Mouse (Mus musculus) heart, embryonic 16.5 days (tissue): ENCODE data around the gene Hint1. TPM values are rescaled to one million over a fixed set of nuclear protein-coding genes. Genes with fewer than 3 reads are reported as not detected.
"Not testable (repeated sequence)": the region's sequence is repeated elsewhere in the genome, so short reads cannot be mapped to it uniquely, and the experiment has no call there.

Experiments
- ATAC-seq: fragments of 200-750 bp; cut with Nextera tagmentation; replicated peaks from 2 replicates; pipeline ENCODE4 v1.8.0; 2017; ENCODE audit warnings: moderate number of reproducible peaks; ENCODE audit not compliant: insufficient read depth, low FRiP score; ENCODE audit errors: extremely low read depth
- H3K27ac ChIP-seq: fragments of 300-500 bp; sonication (generic); 2 replicates; pipeline ENCODE4 v1.5.1; 2014; ENCODE audit warnings: mild to moderate bottlenecking, low read length, control low read depth, moderate library complexity
- H3K27me3 ChIP-seq: fragments of 300-500 bp; sonication (generic); 2 replicates; pipeline ENCODE4 v1.6.1; 2014; ENCODE audit warnings: low read length, mixed read lengths; ENCODE audit not compliant: control insufficient read depth, insufficient read depth
- H3K36me3 ChIP-seq: fragments of 300-500 bp; sonication (generic); 2 replicates; pipeline ENCODE4 v1.6.1; 2014; ENCODE audit not compliant: control insufficient read depth, insufficient read depth
- H3K4me1 ChIP-seq: fragments of 300-500 bp; sonication (generic); 2 replicates; pipeline ENCODE4 v1.6.1; 2014; ENCODE audit warnings: low read length, mixed read lengths; ENCODE audit not compliant: control insufficient read depth, insufficient read depth
- H3K4me2 ChIP-seq: fragments of 300-500 bp; sonication (generic); 2 replicates; pipeline ENCODE4 v1.6.1; 2014; ENCODE audit warnings: low read depth, mild to moderate bottlenecking, control low read depth, low read length
- H3K4me3 ChIP-seq: fragments of 300-500 bp; sonication (generic); 2 replicates; pipeline ENCODE4 v1.5.1; 2014; ENCODE audit warnings: mild to moderate bottlenecking, control low read depth, low read length
- H3K9ac ChIP-seq: fragments of 300-500 bp; sonication (generic); 2 replicates; pipeline ENCODE4 v1.6.1; 2014; ENCODE audit warnings: low read length, control low read depth
- H3K9me3 ChIP-seq: fragments of 300-500 bp; sonication (generic); replicated peaks from 2 replicates; pipeline ENCODE4 v1.6.1; 2016; ENCODE audit warnings: low read length; ENCODE audit not compliant: control insufficient read depth
- WGBS: fragments of 180-500 bp; shearing (Covaris S2); extraction: QIAGEN DNeasy Blood & Tissue Kit; methylation state at CpG from one replicate; pipeline ENCODE4 v1.1.7; 2014; 5-methylcytosine and 5-hydroxymethylcytosine counted together
- polyA plus RNA-seq: library from polyadenylated mRNA; unstranded; fragments of >200 nt; fragmentation: Nextera tagmentation; extraction: Ambion mirVana; gene quantifications from 2 replicates; pipeline ENCODE4 v1.2.1, GENCODE M21; 2015

Hint1 gene
- polyA plus RNA-seq, 1 experiment from 2014 or later = 581 TPM

DNA sequence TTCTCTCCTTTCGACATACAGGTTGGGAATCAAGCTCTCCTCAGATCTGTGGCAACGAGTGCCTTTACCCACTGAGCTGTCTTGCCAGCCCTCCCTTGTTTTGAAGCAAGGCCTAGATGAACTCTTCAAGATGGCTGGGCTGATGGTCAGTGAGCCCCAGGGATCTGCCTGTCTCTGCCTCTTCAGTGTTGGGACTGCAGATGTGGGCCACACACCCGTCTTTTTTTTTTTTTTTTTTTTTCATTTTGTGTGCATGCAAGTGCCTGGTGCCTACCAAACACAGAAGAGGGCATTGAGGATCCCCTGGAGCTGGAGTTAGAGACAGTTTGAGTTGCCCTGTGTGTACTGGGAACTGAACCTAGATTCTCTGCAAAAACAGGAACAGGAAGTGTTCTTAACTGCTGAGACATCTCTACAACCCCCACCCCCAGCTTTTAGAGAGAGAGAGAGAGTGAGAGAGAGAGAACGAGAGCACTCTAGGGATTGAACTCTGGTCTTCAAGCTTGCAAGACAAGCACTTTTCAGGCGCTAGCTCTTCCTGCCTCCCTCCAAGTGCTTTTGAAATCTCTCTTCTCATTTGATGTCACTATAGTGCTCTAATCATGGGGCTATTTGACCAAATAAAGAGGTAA, 18.1 kb downstream of the Hint1 start:
- no peaks in the 10 kb centered on the region for H3K9me3 ChIP-seq
- no peak overlapping the region for H3K4me2 ChIP-seq
- no peaks in the 10 kb centered on the region for H3K27me3 ChIP-seq
- peak overlapping the region; percentile 70 for H3K27ac ChIP-seq
- 77% methylated on average over 5 of the region's 5 CpGs for WGBS
- no peak overlapping the region for H3K9ac ChIP-seq
- no peaks in the 10 kb centered on the region for H3K36me3 ChIP-seq
- H3K4me1 ChIP-seq = peaks cover 42% of the 10 kb centered on the region
- ATAC-seq = no peak
- no peak overlapping the region for H3K4me3 ChIP-seq

GRCm38 (mm10) chr11:54884937-54885336, 18.8 kb downstream of the Hint1 start:
- no peak overlapping the region for H3K4me3 ChIP-seq
- peak; percentile 50 for ATAC-seq
- H3K36me3 ChIP-seq = no peaks in the 10 kb centered on the region
- H3K4me2 ChIP-seq = no peak overlapping the region
- 26% methylated on average over 5 of the region's 5 CpGs for WGBS
- H3K27ac ChIP-seq = peak overlapping the region; percentile 70
- no peaks in the 10 kb centered on the region for H3K9me3 ChIP-seq
- no peaks in the 10 kb centered on the region for H3K27me3 ChIP-seq
- 0 out of 2 replicates have a peak overlapping the region, but pooled peaks have one; percentile 14 for H3K9ac ChIP-seq
- H3K4me1 ChIP-seq = peaks cover 37% of the 10 kb centered on the region

DNA sequence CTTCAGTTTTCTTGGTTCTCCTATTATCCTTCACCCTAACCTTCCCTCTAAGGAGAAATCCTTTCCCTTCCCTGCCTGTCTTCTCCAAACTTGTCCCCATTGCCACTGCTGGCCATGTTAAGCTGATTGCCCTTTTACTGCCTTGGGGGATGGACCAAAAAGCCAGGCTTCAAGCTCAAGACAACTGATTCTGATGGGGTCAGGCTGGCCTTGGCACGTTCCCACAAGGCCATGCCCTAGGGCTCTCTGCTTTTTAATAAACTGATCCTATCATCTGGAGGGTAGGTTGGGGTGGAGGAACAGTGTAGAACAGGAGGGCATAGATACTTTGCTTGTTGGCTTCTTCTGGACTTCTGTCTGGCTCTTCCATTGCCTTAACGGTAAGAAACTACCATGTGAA, 19.2 kb downstream of the Hint1 start:
- H3K27ac ChIP-seq = 0 out of 2 replicates have a peak overlapping the region, but pooled peaks have one; percentile 1
- ATAC-seq = no peak

GRCm38 (mm10) chr11:54887927-54888326, 21.7 kb downstream of the Hint1 start:
- peaks cover 12% of the 10 kb centered on the region for H3K4me1 ChIP-seq
- H3K27me3 ChIP-seq = no peaks in the 10 kb centered on the region
- no peak overlapping the region for H3K4me2 ChIP-seq
- no peaks in the 10 kb centered on the region for H3K36me3 ChIP-seq
- H3K4me3 ChIP-seq = no peak overlapping the region
- H3K9me3 ChIP-seq = no peaks in the 10 kb centered on the region
- H3K27ac ChIP-seq = no peak overlapping the region
- ATAC-seq = no peak
- 60% methylated on average over 6 of the region's 6 CpGs for WGBS
- no peak overlapping the region for H3K9ac ChIP-seq

More for the DNA sequence above, 19.2 kb downstream of the Hint1 start:
- Histone ChIP-seq H3K27me3 (no peaks in the 10 kb centered on the region), H3K4me2 (no peak overlapping the region), H3K36me3 (no peaks in the 10 kb centered on the region), H3K4me3 (no peak overlapping the region), H3K4me1 (peaks cover 32% of the 10 kb centered on the region), H3K9me3 (no peaks in the 10 kb centered on the region), H3K9ac (no peak overlapping the region)
- 97% methylated on average over 2 of the region's 2 CpGs for WGBS

GRCm38 (mm10) chr11:54891341-54891740, 25.2 kb downstream of the Hint1 start:
- Histone ChIP-seq H3K36me3 (no peaks in the 10 kb centered on the region), H3K27ac (no peak overlapping the region), H3K9me3 (no peaks in the 10 kb centered on the region), H3K4me1 (no peaks in the 10 kb centered on the region), H3K4me2 (no peak overlapping the region), H3K4me3 (no peak overlapping the region), H3K9ac (no peak overlapping the region), H3K27me3 (no peaks in the 10 kb centered on the region)
- 85% methylated on average over 5 of the region's 5 CpGs for WGBS
- ATAC-seq = no peak

GRCm38 (mm10) chr11:54892091-54892490, 25.9 kb downstream of the Hint1 start:
- H3K36me3 ChIP-seq = no peaks in the 10 kb centered on the region
- H3K4me3 ChIP-seq = no peak overlapping the region
- 58% methylated on average over 7 of the region's 7 CpGs for WGBS
- H3K27ac ChIP-seq = no peak overlapping the region
- no peaks in the 10 kb centered on the region for H3K27me3 ChIP-seq
- ATAC-seq = no peak
- H3K4me2 ChIP-seq = no peak overlapping the region
- no peaks in the 10 kb centered on the region for H3K4me1 ChIP-seq
- no peak overlapping the region for H3K9ac ChIP-seq
- no peaks in the 10 kb centered on the region for H3K9me3 ChIP-seq

DNA sequence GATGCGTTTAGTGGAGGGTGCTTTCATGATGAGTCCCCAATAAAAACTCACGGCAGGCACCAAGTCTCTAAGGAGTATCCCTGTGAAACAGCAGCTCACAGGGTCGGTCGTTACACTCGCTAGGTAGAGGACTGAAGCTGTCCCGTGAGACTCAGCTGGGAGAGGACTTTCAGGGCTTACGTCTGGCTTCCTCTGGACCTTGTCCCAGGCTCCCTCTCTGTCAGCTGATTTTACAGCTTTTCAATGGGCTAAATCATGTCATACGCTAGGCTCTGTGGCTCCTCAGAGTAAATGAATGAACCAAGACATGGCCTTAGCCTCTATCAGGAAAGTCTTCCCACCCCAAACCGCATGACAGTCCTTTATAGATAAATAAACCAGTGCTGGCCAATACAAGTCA, 28.4 kb downstream of the Hint1 start:
- no peak overlapping the region for H3K4me2 ChIP-seq
- H3K4me1 ChIP-seq = no peaks in the 10 kb centered on the region
- no peak overlapping the region for H3K4me3 ChIP-seq
- H3K9ac ChIP-seq = no peak overlapping the region
- H3K27ac ChIP-seq = no peak overlapping the region
- H3K27me3 ChIP-seq = no peaks in the 10 kb centered on the region
- no peaks in the 10 kb centered on the region for H3K9me3 ChIP-seq
- ATAC-seq = no peak
- no peaks in the 10 kb centered on the region for H3K36me3 ChIP-seq
- WGBS = 67% methylated on average over 9 of the region's 9 CpGs

GRCm38 (mm10) chr11:54896646-54897045, 30.5 kb downstream of the Hint1 start:
- H3K4me3 ChIP-seq, H3K27me3 ChIP-seq, H3K4me1 ChIP-seq, H3K9ac ChIP-seq, H3K27ac ChIP-seq, H3K9me3 ChIP-seq, H3K4me2 ChIP-seq, H3K36me3 ChIP-seq, ATAC-seq: not testable (repeated sequence)
- 74% methylated on average over 3 of the region's 3 CpGs for WGBS

DNA sequence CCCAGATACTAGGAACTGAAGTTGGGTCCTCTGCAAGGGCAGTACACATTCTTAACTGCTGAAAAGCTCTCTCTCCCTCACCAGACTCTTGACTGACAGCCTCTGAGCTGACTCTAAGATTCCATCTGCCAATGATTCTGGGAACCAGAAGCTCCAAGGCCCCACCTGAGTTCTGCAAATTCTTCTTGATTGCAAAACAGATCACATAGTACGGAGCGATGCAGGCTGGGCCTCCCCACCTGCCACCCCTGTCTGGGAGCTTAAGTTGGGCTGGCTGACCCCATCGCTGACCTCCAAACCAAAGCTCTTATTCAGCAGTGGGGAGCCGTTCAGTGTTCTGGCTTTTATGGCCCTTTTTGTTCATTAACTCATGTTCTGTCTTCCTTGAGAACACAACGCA, 31.3 kb downstream of the Hint1 start:
- no peak overlapping the region for H3K9ac ChIP-seq
- H3K36me3 ChIP-seq = no peaks in the 10 kb centered on the region
- WGBS = 78% methylated on average over 5 of the region's 5 CpGs
- no peaks in the 10 kb centered on the region for H3K9me3 ChIP-seq
- H3K4me1 ChIP-seq = peaks cover 3% of the 10 kb centered on the region; the same call in 1 of the 2 replicates
- H3K27ac ChIP-seq = no peak overlapping the region
- H3K4me2 ChIP-seq = no peak overlapping the region
- H3K27me3 ChIP-seq = no peaks in the 10 kb centered on the region
- no peak for ATAC-seq
- no peak overlapping the region for H3K4me3 ChIP-seq
